Mouse (Mus musculus) adrenal gland, postnatal 4 days (tissue): ENCODE measurements around the gene Slc51b. TPM values are rescaled to one million over a fixed set of nuclear protein-coding genes. Genes with fewer than 3 reads are reported as not detected.
A peak's percentile ranks its signal among the peaks of the same experiment; 100 is the strongest.

Experiments
- DNase-seq, 2 experiments: peaks; one replicate each; pipeline ENCODE4 v3.0.0; 2021 to 2022; ENCODE audit warnings: low spot score in 2 of 2, mixed read lengths in 2 of 2
- long read RNA-seq, 2 experiments: library from polyadenylated mRNA; stranded (forward); transcript quantifications; one replicate each; pipeline ENCODE4 v2.0.0; 2021
- total RNA-seq, 2 experiments: library from RNA; stranded (reverse); gene quantifications; 2 replicates each; pipeline ENCODE4 v1.2.3; 2021

Gene Slc51b
- total RNA-seq = 1 to 10 TPM; 1.4 to 2.4 TPM
- long read RNA-seq, experiment 1 = 0 reads
- long read RNA-seq, experiment 2, partial matches to known transcripts = 0 of 2 reads
- long read RNA-seq, experiment 2, other reads (novel, unspliced or antisense) = 0 of 2 reads

DNA sequence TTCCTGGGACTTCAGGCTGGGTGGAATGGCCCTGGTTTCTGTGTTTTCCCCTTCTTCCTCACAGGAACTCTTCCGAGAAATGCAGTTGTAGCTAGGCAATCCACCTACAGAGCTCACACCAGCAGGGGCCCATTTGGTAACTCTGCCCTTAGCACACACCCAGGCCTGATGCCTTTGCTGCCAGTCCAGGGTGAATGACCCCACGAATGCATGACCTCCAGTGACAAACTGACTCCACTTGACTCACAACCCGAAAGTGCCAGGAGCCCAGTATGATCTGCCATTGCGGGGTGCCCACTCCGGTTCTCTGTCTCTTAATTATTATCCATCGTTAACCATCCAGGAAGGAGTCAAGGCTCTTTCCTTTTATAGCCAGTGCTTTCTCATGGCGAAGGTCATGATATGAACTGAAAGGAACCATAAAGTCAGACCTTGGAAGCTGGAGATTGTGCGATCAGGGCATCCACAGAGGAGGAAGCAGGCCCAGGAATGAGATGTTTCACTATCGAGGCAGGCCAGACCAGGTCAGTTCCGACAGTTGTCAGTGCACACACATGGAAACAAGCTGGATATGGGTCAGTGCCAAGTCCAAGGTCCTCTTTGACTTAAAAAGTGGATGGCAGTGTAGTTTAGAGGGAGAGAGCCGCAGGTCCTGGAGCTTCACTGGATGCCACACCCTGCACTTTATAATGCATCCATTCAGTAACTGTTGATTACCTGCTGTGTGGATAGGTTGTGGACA is at the start of gene Slc51b:
Gene Slc51b, minus strand, starts transcription at position 196 of the 742 bp plus-strand sequence.
- no peak for DNase-seq

DNA sequence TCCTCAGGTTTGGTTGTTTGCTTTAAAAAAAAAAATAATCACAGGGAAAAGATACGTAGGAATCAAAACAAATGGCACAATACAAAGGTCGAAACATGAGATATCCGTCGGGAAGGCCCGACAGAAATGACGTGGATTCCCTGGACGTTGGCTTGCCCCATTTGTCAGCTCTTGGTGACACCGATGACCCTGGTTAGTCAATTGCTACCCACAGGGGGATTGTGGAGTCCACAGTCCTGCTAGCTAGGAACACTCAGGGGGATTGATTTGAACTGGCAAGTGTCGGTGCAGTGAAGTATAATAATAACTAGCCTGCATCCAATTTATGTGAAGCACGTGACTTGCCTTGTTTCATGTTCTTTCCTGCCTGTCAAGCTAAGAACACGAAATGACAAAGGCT is 44.9 kb upstream of the Slc51b start:
- DNase-seq = no peak

DNA sequence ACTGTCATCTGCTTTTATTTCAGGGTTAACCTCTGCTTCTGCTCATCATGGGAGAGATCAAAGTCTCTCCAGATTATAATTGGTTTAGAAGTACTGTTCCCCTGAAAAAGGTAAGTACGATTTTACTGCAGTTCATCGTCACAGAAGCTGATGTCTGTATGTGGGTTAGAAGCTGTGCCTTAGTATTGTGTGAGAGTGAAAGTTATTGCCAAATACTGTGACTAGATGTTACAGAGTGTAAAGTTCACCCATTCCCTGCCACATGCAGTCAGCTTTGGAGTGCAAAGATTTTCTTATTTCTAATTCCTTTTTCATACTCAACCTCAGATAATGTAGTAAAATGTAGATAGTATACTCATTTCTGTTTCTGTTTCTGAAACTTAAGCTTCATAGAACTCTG is 42.5 kb upstream of the Slc51b start:
- DNase-seq = no peak

DNA sequence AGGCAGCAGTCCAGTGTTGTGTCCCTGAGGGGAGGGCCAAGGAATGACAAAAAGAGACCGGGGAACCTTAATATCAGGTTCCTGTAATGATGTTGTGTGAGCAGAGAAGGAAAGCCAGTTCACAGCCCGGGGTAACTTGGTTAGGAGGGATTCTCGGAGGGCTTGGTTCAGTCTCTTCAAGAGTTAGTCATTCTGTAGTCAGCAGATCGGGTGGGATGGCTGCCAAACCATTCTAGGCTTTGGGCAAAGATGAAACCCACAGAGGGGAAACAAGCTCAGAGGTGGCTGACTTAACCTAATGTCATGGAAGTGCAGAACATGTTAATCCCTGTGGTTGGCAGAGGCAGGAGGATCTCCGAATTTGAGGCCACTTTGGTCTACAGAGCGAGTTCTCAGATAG is 41.4 kb upstream of the Slc51b start:
- DNase-seq = no peak

DNA sequence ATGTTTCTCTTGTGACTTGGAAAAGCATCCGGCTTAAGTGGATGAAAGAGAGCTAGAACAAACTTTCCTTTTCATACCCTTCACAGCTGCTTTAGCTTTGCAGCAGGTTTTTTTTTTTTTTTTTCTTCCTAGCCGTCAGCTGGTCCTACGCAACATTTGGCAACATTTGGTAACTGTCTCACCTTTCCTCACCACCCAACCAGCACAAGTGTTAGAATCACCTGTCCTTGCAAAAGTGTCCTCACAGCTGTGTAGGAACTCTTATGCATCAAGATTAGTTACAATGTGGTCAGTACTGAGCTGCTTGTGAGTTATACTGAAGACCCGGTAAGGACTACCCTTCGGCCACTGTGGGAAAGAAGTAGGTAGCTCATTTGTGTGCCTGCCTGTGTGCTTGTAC is 39.8 kb upstream of the Slc51b start:
- DNase-seq = no peak

DNA sequence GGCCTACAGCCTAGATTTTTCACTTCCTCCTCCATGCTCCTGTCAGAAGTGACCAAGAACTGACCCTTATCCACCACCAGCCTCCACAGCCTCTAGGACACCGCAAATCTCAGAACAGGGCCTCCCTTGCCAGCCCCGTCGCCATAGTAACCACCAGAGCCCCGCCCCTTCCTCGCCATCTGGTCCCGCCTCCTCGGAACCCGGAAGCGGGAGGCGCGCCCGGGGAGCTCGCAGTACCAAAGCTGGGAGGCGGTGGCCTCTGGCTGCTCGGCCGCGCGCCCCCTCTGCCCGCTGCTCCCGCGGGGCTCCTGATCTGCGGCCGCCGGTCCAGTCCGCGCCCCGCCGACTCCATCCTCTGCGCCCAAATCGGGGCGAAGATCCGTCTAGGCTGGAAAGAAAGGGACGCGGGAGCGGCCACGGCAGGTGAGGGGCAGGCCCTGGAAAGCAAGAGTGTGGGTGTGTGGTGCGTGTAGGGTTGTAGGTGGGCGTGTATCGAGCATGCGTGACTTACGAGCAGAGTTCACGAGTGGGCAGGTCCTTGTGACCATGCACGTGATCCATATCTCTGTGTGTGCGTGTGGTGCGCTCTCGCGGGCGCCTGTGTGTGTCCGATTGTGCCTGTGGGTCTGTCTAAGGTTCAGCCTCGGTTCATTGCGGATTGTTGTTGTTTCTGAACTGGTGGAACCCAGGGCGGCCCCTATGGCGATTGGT is 38.1 kb upstream of the Slc51b start, which contains the start of gene Spg21:
Gene Spg21, plus strand, starts transcription at position 216 of the 711 bp plus-strand sequence.
- DNase-seq = peak; percentile 93 to 97

DNA sequence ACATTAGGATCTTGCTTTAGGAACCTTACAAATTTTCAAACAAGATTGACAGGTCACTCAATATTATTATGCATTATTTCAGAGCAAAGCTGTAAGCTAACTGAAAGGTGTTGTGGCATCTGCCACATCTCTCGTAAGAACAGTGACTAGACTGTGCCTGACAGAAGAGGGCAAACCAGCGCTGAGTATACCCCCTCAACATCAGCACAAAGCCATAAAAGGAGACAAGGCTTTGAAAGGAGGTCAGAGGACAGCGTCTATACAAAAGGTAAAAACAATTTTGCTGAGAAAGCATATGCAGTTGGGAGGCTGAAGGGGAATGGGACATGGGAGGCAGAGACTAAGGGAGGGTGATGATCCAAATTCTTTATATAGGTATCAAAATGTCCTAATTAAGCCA is 37.4 kb upstream of the Slc51b start:
- DNase-seq = no peak

DNA sequence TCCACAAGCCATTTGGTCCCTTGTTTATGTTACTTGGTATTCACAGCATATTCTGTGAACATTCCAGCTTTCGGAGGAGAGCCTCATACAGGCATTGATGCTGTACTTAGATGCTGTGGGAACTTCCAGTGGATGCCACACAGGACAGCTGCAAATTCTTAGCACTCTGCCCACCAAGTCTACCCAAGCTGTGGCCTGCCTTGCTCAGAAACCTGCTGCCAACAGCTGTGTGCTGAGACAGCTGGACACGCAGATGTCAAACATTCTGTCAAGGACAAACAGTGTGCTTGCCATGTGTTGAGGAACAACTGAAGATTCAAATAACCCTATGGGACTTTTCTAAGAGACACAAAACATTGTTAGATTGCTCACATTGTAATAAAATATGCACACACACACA is 36.2 kb upstream of the Slc51b start:
- no peak for DNase-seq

DNA sequence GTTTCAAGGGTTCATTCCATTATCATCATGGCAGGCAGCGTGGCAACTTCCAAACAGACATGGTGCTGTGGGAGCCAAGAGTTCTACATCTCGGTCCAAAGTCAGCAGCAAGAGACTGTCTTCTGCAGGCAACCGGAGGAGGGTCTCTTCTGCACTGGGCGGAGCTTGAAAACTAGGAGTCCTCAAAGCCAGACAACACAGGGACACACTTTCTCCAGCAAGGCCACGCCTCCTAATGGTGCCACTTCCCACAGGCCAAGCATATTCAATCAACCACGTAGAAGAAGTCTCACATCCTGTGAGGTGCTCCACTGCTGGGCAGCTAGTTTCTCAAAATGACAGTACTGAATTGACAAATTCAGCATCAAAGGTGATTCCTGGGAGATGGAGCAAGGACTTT is 25.2 kb upstream of the Slc51b start:
- no peak for DNase-seq

DNA sequence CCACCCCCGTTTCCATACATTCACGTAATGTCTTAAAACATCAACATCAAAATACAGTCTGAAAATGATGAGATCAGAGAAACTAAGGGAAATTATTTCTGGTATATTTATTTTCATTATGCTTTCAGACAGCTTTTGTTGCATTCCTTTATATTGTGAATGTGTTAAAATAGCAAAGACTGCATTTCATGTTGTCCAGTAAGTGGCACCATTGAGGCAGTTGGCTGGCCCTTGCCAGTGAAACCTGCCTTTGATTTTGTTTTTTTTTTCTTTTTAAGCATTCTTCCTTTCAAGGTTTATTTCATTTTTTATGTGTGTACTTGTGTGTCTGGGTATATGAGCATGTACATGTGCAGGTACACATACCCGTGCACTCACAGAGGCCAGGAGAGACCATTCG is 21.9 kb upstream of the Slc51b start:
- DNase-seq = no peak

DNA sequence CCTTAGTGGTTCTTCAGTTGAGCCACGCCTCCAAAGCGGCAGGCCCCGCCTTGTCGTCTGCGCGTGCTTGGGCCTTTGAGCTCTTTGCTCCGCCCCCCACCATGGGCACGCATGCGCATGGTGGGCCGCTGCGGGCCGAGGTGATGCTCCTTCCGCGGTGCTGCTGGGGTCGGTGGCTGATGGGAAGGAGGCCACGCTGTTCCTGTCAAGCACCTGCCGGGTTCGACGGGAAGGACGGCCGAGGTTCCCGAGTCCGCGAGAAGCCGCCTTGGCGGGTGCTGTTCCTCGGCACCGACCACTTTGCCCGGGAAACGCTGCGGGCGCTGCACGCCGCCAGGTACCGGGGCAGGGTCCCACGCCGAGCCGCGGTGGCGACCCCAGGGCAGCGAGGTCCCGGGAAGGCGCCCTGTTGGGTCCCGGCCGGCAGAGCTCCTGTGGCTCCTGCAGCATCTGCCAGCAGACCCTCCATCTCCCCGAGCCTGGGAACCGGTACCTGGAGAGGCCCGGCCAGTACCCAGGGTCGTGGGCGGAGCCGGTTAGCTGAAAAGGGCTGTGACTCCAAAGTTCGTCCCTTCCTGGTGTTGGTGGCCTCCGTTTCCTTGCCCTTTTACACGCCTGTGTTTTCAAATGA is 13.0 kb upstream of the Slc51b start, which contains the start of gene Mtfmt:
Gene Mtfmt, plus strand, starts transcription at position 112 of the 631 bp plus-strand sequence.
- DNase-seq = peak; percentile 85 to 88

DNA sequence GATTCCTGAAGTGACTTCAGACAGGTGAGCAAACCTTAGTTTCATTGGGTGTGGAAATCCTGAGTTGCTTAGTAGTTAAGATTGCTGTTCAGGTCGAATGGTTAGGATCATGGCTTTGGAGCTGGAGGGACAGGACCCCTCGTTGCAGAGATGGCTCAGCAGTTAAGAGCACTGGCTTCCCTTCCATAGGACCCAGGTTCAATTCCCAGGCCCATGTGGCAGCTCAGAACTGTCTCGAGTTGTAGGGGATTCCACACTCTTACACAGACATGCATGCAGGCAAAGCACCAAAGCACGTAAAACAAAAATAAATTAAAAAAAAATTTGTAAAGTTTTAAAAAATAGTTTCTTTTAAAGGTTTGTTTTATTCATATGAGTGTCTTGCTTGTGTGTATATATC is 12.5 kb upstream of the Slc51b start:
- no peak for DNase-seq

DNA sequence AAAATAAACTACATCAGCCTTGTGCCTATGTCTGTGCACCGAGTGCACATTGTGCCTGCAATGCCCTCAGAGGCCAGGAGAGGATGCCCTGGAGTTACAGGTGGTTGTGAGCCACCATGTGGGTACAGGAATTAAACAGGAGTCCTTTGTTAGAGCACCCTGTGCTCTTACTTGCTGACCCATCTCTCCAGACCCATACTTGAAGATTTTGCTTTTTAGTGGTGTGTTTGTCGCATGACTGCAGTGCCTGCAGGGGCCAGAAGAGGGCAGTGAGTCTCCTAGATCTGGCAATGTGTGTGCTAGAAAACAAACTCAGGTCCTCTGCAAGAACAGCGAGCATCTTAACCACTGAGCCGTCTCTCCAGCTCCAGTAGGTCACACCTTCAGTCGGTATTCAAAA is 11.4 kb upstream of the Slc51b start:
- DNase-seq = peak; percentile 15 to 40

DNA sequence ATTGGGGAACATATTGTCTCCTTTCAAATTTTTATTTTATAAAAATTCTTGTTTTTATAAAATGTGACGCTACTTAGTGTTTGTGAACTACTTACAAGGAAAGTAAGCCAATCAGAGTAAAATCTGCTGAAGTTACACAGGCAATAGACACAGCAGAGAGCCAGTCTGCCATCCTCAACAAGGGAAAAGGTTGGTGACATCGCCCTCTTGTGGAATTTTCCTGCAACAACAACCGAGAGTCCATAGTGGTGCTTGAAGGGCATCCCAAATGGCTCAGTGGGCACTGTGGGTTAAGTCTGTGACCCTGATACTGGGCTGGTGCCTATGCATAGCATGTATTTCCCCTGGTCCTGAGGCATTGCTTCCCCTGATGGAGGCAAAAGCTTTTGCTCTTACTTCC is 9.5 kb upstream of the Slc51b start:
- peak; percentile 56 to 77 for DNase-seq

DNA sequence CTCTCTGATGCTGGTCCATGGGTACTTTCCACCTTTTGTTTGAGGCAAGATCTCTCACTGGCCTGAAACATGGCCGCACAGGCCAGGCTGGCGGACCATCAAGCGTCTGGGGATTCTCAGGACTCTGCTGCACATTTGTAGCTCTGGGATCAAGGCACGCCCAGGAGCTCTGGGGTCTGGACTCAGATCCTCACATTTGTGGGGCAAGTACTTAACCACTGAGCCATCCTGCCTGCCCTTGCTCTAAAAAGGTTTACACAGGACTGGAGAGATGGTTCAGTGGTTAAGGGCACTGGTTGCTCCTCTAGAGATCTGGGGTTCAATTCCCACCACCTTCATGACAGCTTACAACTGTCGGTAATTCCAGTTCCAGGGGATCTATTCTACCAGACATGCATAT is 8.2 kb upstream of the Slc51b start:
- DNase-seq = no peak

DNA sequence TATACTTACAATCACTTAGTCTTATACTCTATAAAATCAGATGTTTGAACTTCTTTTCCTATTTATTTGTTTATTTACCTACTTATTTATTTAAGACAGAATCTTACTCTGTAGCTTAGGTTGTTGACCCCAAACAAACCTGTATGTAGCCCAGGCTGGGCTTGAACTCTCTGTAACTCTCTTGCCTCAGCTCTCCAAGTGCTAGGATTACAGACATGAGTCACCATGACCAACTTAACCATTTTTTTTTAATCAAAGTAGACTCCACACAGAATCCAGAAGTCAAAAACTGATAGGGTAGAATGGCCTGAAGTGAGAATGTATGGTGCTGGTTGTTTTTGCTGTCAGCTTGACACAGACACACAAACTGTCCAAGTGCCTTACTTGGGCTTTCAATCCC is 7.6 kb upstream of the Slc51b start:
- no peak for DNase-seq

DNA sequence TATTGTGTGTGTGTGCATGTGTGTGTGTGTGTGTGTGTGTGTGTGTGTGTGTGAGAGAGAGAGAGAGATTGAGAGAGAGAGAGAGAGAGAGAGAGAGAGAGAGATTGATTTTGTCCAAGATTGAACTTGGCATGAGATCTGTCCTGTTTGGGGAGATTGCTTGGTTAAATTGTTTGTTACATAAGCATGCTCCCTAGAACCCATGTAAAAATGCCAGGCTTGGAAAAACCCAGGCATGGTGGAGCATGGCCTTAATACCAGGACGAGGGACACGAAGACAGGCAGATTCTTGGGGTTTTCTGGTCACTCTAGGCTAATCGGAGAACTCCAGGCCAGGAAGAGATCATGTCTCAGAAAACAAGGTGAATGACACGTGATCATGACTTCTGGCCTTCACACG is 5.2 kb upstream of the Slc51b start:
- DNase-seq = no peak

DNA sequence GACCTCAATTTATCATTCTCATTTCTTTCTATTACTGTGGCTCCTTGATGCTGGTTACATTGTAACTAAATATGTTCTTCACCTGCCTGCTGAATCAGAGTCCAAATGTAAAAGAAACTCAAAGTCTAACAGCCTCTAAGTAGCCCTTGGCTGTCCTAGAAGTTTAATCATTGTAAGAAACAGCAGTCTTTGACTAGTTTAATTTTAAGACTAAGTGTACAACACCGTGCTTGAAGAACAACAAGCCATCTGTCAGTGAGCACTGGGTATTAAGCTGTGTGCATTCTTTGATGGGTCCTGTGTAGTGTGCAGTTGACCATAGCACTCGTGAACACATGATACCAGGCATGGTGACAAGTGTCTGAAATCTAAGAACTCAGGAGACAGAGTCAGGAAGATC is 4.8 kb upstream of the Slc51b start:
- DNase-seq = no peak

DNA sequence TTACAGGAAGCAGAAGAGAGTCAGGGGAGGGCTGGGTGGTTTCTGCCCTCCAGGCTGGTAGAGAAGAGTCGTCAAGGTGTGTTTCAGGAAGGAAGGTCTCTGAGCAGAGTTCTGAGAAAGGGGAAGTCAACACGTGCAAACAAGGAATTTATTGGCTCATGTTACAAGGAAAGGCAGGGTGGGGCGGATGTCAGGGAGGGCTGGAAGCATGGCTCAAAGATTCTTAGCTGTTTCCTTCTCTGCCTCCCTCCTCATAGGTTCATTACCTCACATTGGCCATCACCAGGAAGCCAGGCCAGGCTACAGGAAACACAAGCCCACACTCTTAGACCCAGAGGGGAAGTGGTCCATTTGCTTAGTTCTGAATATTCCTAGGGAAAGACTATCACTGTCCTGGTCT is 1.6 kb upstream of the Slc51b start:
- DNase-seq = no peak

DNA sequence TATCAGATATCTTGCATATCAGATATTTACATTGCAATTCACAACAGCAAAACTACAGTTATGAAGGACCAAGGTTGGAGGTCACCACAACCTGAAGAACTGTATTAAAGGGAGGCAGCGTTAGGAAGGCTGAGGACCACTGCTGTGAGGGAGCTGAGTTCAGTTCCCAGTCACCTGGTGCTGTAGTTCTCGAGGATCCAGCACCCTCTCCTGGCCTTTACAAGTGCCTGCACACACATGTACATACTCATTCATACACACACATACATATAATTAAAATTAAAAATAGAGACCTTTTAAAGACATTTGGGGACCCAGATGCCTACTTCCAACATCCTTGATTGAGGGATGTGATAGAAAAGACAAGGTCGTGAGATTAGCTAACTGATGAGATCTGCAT is 3.1 kb downstream of the Slc51b start:
- no peak for DNase-seq

DNA sequence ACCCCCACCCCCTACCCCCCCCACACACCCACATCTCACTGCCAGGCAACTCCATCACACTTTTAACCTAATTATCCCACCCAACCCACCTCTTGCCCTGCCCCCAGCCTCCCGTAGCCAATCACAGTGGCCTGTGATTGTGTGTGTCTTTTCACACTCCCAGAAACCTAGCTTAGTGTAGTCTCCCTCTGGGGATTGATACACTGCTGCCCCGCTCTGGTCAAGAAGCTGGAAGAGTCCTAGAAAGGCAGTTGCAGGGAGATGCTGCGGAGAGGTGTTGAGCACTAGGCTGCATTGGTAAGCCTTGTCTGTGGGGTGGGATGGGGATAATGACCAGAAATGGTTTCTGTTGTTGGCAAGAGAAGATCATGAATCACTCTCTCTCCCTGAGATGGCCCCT is 5.0 kb downstream of the Slc51b start:
- DNase-seq = no peak

DNA sequence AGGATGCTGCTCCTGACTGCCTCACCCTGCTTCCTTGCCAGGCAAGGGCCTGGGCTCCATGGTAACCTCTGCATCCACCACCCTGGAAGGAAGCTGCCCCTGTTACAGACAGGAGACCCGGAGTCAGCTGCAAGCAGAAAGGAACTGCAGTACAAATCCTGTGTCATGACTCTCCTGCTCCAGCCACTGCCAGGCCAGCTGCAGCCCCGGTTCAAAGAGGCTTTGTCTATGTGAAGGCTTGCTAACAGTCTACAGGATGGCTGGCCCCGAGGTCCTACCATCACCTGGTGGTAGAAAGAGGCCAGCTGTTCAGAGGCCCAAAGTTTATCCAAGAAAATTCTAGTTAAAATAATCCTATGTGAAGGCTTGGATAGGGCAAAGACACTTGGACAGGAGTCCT is 11.4 kb downstream of the Slc51b start:
- no peak for DNase-seq
